Mouse (Mus musculus): Measurements from ENCODE around the gene March10. TPM values are rescaled to one million over a fixed set of nuclear protein-coding genes. Genes with fewer than 3 reads are reported as not detected.

The March10 gene
- polyA plus RNA-seq, 1 experiment from 2014 or later, result not detected

DNA sequence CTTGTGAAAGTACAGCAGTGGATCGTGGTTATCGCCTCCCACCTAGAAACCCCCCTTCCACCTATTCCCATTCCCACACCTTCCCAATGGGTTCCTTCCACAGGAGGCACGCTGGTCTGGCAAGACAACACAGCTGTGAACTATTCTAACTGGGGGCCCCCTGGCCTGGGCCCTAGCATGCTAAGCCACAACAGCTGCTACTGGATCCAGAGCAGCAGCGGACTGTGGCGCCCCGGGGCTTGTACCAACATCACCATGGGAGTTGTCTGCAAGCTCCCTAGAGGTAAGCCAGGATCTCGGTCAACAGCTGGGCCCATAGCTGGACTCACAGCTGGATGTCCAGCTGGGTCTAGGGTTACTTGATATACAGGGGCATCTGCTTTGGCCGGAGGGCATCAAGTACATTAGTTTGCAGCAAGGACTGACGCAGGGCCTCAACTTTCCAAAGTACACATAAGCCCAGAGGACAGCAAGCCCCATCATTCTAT lies 108.0 kb downstream of the March10 start:
- Histone ChIP-seq H3K4me1 (ENCODE audit: control insufficient read depth, low read depth, low read length) (peaks cover 20% of the 10 kb centered on the region), H3K27me3 (ENCODE audit: control insufficient read depth, insufficient read depth, low read depth, low read length) (no peaks in the 10 kb centered on the region; the same call in 1 of the 2 replicates), H3K27ac (ENCODE audit: low read length) (no peak overlapping the region), H3K4me2 (ENCODE audit: low read depth, low read length) (no peak overlapping the region), H3K4me3 (ENCODE audit: low read depth, low read length) (no peak overlapping the region), H3K9ac (ENCODE audit: low read depth, low read length) (no peak overlapping the region), H3K36me3 (ENCODE audit: control insufficient read depth, insufficient read depth) (no peaks in the 10 kb centered on the region), H3K9me3 (replicated peaks; ENCODE audit: control insufficient read depth, low read length) (no peaks in the 10 kb centered on the region)
- WGBS (ENCODE audit: insufficient replicate concordance), result 81% methylated on average over 9 of the region's 9 CpGs
- ATAC-seq (ENCODE audit: low read depth), result no peak

GRCm38 (mm10) chr11:105347162-105348161 lies 109.1 kb downstream of the March10 start:
- Histone ChIP-seq H3K4me3 (ENCODE audit: low read depth, low read length) (no peak overlapping the region), H3K27ac (ENCODE audit: low read length) (no peak overlapping the region), H3K9ac (ENCODE audit: low read depth, low read length) (no peak overlapping the region), H3K9me3 (replicated peaks; ENCODE audit: control insufficient read depth, low read length) (no peaks in the 10 kb centered on the region), H3K36me3 (ENCODE audit: control insufficient read depth, insufficient read depth) (no peaks in the 10 kb centered on the region), H3K4me1 (ENCODE audit: control insufficient read depth, low read depth, low read length) (peaks cover 11% of the 10 kb centered on the region), H3K4me2 (ENCODE audit: low read depth, low read length) (no peak overlapping the region), H3K27me3 (ENCODE audit: control insufficient read depth, insufficient read depth, low read depth, low read length) (no peaks in the 10 kb centered on the region)
- ATAC-seq (ENCODE audit: low read depth), result peak; percentile 54; the same call in 1 of the 2 replicates
- 47% methylated on average over 28 of the region's 28 CpGs for WGBS (ENCODE audit: insufficient replicate concordance)

- no peaks in the 10 kb centered on the region for H3K9me3 ChIP-seq (replicated peaks; ENCODE audit: control insufficient read depth, low read length)
- H3K4me3 ChIP-seq (ENCODE audit: low read depth, low read length), result no peak overlapping the region
- H3K27ac ChIP-seq (ENCODE audit: low read length), result no peak overlapping the region
- H3K36me3 ChIP-seq (ENCODE audit: control insufficient read depth, insufficient read depth), result no peaks in the 10 kb centered on the region
- no peak overlapping the region for H3K9ac ChIP-seq (ENCODE audit: low read depth, low read length)
- H3K27me3 ChIP-seq (ENCODE audit: control insufficient read depth, insufficient read depth, low read depth, low read length), result no peaks in the 10 kb centered on the region
- H3K4me2 ChIP-seq (ENCODE audit: low read depth, low read length), result no peak overlapping the region
- WGBS (ENCODE audit: insufficient replicate concordance), result 45% methylated on average over 2 of the region's 2 CpGs
- no peak for ATAC-seq (ENCODE audit: low read depth)
- H3K4me1 ChIP-seq (ENCODE audit: control insufficient read depth, low read depth, low read length), result peaks cover 10% of the 10 kb centered on the region
Observed at GRCm38 (mm10) chr11:105345284-105345683, 111.3 kb downstream of the March10 start.

- H3K4me3 ChIP-seq (ENCODE audit: low read depth, low read length), result no peak overlapping the region
- no peaks in the 10 kb centered on the region for H3K4me1 ChIP-seq (ENCODE audit: control insufficient read depth, low read depth, low read length)
- no peaks in the 10 kb centered on the region for H3K9me3 ChIP-seq (replicated peaks; ENCODE audit: control insufficient read depth, low read length)
- 68% methylated on average over 12 of the region's 12 CpGs for WGBS (ENCODE audit: insufficient replicate concordance)
- ATAC-seq (ENCODE audit: low read depth), result no peak
- H3K27me3 ChIP-seq (ENCODE audit: control insufficient read depth, insufficient read depth, low read depth, low read length), result no peaks in the 10 kb centered on the region
- H3K27ac ChIP-seq (ENCODE audit: low read length), result no peak overlapping the region
- H3K4me2 ChIP-seq (ENCODE audit: low read depth, low read length), result no peak overlapping the region
- H3K9ac ChIP-seq (ENCODE audit: low read depth, low read length), result no peak overlapping the region
- no peaks in the 10 kb centered on the region for H3K36me3 ChIP-seq (ENCODE audit: control insufficient read depth, insufficient read depth)
Observed at GRCm38 (mm10) chr11:105338596-105339390, 117.7 kb downstream of the March10 start.

DNA sequence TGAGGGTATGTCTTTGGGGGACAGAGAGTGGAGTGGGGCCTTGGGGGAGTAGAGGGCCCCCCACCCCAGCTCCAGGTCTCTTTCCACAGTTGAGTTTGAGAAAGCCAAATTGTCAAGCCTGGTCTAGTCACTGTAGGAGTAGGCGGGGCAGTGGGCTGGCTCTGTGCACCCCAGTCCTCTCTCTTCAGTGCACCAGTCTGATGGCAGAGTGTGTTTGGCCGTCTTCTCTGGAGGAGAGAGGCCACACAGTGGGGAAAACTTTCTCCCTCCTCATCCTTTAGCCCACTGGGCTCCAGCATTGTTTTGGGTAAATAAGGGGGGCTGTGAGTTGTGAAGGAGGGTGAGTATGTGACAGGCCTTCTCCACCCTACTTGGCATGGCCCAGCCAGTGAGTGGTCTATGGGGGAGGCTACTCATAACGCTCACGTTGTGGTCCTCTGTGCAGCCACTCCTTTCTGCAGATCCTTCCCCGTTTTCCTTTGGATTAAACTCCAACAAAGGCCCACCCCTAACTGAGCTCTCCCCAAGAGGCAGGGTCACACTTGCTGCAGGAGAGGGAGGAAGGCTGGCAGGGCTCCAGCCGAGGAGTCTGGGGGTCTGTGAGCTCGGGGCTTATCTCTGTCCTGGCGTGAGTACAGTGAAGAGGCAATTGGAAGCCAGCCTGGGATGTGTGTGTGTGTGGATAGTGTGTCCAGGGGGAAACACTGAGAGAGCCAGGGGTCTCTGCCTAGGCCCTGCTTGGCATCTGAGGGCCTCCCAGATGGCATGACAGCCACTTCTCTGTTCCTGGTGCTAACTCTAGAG lies 122.5 kb downstream of the March10 start:
- Histone ChIP-seq H3K4me1 (ENCODE audit: control insufficient read depth, low read depth, low read length) (no peaks in the 10 kb centered on the region), H3K27me3 (ENCODE audit: control insufficient read depth, insufficient read depth, low read depth, low read length) (no peaks in the 10 kb centered on the region), H3K36me3 (ENCODE audit: control insufficient read depth, insufficient read depth) (no peaks in the 10 kb centered on the region), H3K4me2 (ENCODE audit: low read depth, low read length) (no peak overlapping the region), H3K27ac (ENCODE audit: low read length) (no peak overlapping the region), H3K9me3 (replicated peaks; ENCODE audit: control insufficient read depth, low read length) (no peaks in the 10 kb centered on the region), H3K4me3 (ENCODE audit: low read depth, low read length) (no peak overlapping the region), H3K9ac (ENCODE audit: low read depth, low read length) (no peak overlapping the region)
- no peak for ATAC-seq (ENCODE audit: low read depth)
- 48% methylated on average over 8 of the region's 8 CpGs for WGBS (ENCODE audit: insufficient replicate concordance)

DNA sequence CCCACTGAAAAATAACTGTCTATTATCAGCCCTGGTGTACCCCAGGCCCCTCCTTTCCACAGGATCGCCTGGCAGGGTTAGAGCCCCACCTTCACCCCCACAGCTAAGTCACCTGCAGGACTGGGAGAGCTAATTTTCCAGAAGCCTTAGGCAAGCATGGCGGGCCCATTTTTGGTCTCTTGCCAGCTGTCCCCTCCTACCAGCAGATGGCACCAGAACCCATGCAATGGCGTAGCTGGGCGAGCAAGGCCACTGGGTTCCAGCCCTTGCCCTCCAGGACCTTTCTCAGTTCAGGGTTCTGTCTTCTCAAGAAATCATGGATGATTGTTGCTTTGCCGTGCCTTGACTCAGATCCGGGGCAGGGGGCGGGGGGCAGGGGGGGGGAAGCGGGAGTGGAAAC lies 124.1 kb downstream of the March10 start:
- Histone ChIP-seq H3K27me3 (ENCODE audit: control insufficient read depth, insufficient read depth, low read depth, low read length) (no peaks in the 10 kb centered on the region), H3K9ac (ENCODE audit: low read depth, low read length) (no peak overlapping the region), H3K36me3 (ENCODE audit: control insufficient read depth, insufficient read depth) (no peaks in the 10 kb centered on the region), H3K4me3 (ENCODE audit: low read depth, low read length) (no peak overlapping the region), H3K9me3 (replicated peaks; ENCODE audit: control insufficient read depth, low read length) (no peaks in the 10 kb centered on the region), H3K27ac (ENCODE audit: low read length) (no peak overlapping the region), H3K4me2 (ENCODE audit: low read depth, low read length) (no peak overlapping the region), H3K4me1 (ENCODE audit: control insufficient read depth, low read depth, low read length) (no peaks in the 10 kb centered on the region)
- 53% methylated on average over 8 of the region's 8 CpGs for WGBS (ENCODE audit: insufficient replicate concordance)
- no peak for ATAC-seq (ENCODE audit: low read depth)

DNA sequence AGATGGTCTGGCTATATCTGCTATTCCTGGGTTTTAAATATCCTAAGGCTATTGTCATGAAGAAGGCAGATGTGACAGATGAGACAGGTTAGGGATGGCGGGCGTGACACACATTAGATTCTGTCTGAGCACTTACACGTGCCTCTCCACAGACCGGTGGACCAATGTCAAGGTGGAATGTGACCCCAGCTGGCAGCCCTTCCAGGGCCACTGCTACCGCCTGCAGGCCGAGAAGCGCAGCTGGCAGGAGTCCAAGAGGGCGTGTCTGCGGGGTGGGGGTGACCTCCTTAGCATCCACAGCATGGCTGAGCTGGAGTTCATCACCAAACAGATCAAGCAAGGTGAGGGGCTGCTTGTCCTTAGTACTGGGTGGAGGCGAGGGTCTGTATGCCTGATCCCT lies 124.8 kb downstream of the March10 start:
- no peak overlapping the region for H3K27ac ChIP-seq (ENCODE audit: low read length)
- H3K4me1 ChIP-seq (ENCODE audit: control insufficient read depth, low read depth, low read length), result no peaks in the 10 kb centered on the region
- no peaks in the 10 kb centered on the region for H3K9me3 ChIP-seq (replicated peaks; ENCODE audit: control insufficient read depth, low read length)
- H3K36me3 ChIP-seq (ENCODE audit: control insufficient read depth, insufficient read depth), result no peaks in the 10 kb centered on the region
- H3K9ac ChIP-seq (ENCODE audit: low read depth, low read length), result no peak overlapping the region
- 45% methylated on average over 10 of the region's 10 CpGs for WGBS (ENCODE audit: insufficient replicate concordance)
- H3K4me2 ChIP-seq (ENCODE audit: low read depth, low read length), result no peak overlapping the region
- no peaks in the 10 kb centered on the region for H3K27me3 ChIP-seq (ENCODE audit: control insufficient read depth, insufficient read depth, low read depth, low read length)
- ATAC-seq (ENCODE audit: low read depth), result no peak
- no peak overlapping the region for H3K4me3 ChIP-seq (ENCODE audit: low read depth, low read length)

DNA sequence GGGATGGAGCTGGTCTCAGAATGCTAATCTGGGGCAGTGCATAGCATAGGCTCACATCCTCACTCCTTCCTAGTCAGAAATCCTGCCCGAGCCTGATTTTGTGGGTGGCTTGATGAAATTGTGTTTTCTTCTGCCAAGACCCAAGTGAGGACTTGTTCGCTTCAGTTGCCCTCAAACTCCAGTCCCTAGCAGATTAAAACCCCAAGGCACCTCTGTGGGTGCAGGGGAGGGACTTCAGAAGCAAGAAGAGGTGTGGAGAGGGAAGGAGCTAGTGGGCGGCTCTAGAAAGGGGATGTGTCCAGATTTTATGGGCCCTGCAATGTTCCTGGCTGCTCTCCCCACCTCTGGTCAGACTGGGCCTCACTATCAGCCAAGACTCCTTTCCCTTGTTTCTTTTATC lies 125.4 kb downstream of the March10 start:
- Histone ChIP-seq H3K36me3 (ENCODE audit: control insufficient read depth, insufficient read depth) (no peaks in the 10 kb centered on the region), H3K9me3 (replicated peaks; ENCODE audit: control insufficient read depth, low read length) (no peaks in the 10 kb centered on the region), H3K4me1 (ENCODE audit: control insufficient read depth, low read depth, low read length) (no peaks in the 10 kb centered on the region), H3K27ac (ENCODE audit: low read length) (no peak overlapping the region), H3K9ac (ENCODE audit: low read depth, low read length) (no peak overlapping the region), H3K27me3 (ENCODE audit: control insufficient read depth, insufficient read depth, low read depth, low read length) (no peaks in the 10 kb centered on the region), H3K4me2 (ENCODE audit: low read depth, low read length) (no peak overlapping the region), H3K4me3 (ENCODE audit: low read depth, low read length) (no peak overlapping the region)
- ATAC-seq (ENCODE audit: low read depth), result no peak
- 60% methylated on average over 3 of the region's 3 CpGs for WGBS (ENCODE audit: insufficient replicate concordance)

Measured in liver, embryonic 16.5 days (tissue).